12 mouse cellular contexts compared by ENCODE assay signal in the genomic region with DNA sequence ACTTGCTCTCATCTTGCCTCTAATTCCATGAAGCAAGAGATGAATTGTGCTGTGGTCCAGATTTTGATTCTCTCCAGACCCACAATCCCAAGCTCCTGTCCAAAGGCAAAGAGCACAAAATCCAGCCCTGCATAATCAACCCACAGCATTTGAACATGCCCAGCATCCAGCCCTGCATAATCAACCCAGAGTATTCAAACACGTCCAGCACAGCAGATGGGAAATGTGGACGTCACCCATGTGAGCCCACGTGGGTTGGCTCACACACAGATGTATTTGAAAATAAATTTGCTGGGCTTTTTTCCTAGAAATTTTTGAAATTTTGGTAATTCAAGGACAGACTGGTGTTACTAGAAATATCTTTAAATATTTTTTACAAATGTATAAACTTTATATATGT. TPM values are rescaled to one million over a fixed set of nuclear protein-coding genes. Genes with fewer than 3 reads are reported as not detected.
A peak's percentile ranks its signal among the peaks of the same experiment; 100 is the strongest.
DNase-seq lines count a peak whose midpoint lies in the region; ATAC-seq lines count a peak whose summit lies in the region.
"Had no signal": no experiment of that assay in that cellular context is flagged by ENCODE, and none has a peak within 500 bp of the region (broad histone marks: within the 10 kb centered on the region; RNA-seq: fewer than 3 reads in every experiment).

No protein-coding gene starts in this region.

- intact Hi-C loops in left cerebral cortex, postnatal 4 days (cut with DNase I) = no loop called here

- no peak for DNase-seq in frontal cortex, postnatal 25 days (ENCODE audit: low spot score in 2 of 2)
- peak; percentile 6 for DNase-seq in R1 (ENCODE audit: low read depth, low spot score)
- peak; percentile 51 for DNase-seq in layer of hippocampus, adult 11-12 months (ENCODE audit: low spot score)
- peak; percentile 24 for DNase-seq in left cerebral cortex, postnatal 4 days
- DNase-seq in ovary, postnatal 14 days (ENCODE audit: low spot score) = no peak
- DNase-seq in cerebellum, postnatal 36 days = no peak
- no peak for DNase-seq in kidney, adult 9 months
- DNase-seq: cerebellum, postnatal 25 days; gastrocnemius, postnatal 10 days had no signal

- peak; percentile 85 for ATAC-seq in frontal cortex, adult (ENCODE audit: low TSS enrichment)
- ATAC-seq: liver, embryonic 12.5 days had no signal

RNA-seq across cellular contexts. Expression of a gene that starts 5.6 kb away (rescaled TPM):
- under 1 TPM in 1 of 2 experiments, not detected in 1; 0.30 TPM for total RNA-seq in left cerebral cortex, postnatal 4 days (2021)
- total RNA-seq: adrenal gland, postnatal 4 days; gastrocnemius, postnatal 10 days had no signal

RNA-seq across cellular contexts. Expression of a gene that starts 9.6 kb away (rescaled TPM):
- total RNA-seq in left cerebral cortex, postnatal 4 days (2021) = not detected
- total RNA-seq: adrenal gland, postnatal 4 days; gastrocnemius, postnatal 10 days had no signal

RNA-seq across cellular contexts. Expression of a gene that starts 19.2 kb away (rescaled TPM):
- total RNA-seq in left cerebral cortex, postnatal 4 days (2021) = not detected
- total RNA-seq: adrenal gland, postnatal 4 days; gastrocnemius, postnatal 10 days had no signal

RNA-seq across cellular contexts. Expression of a gene that starts 34.4 kb away (rescaled TPM):
- not detected for total RNA-seq in left cerebral cortex, postnatal 4 days (2021)
- total RNA-seq: adrenal gland, postnatal 4 days; gastrocnemius, postnatal 10 days had no signal

RNA-seq across cellular contexts. Expression of a gene that starts 39.6 kb away (rescaled TPM):
- not detected for total RNA-seq in left cerebral cortex, postnatal 4 days (2021)
- total RNA-seq: adrenal gland, postnatal 4 days; gastrocnemius, postnatal 10 days had no signal

Comparison
In these comparisons a context has a peak if more than half of its experiments do, and no peak if none do; other contexts are left out.
1. DNase-seq: peak in R1 (single experiment), layer of hippocampus, adult 11-12 months (single experiment) and left cerebral cortex, postnatal 4 days (single experiment); none in frontal cortex, postnatal 25 days (0 of 2), ovary, postnatal 14 days (single experiment), cerebellum, postnatal 36 days (0 of 2) and kidney, adult 9 months (single experiment).